Mouse (Mus musculus): ENCODE measurements around the gene Kcnk15. TPM values are rescaled to one million over a fixed set of nuclear protein-coding genes. Genes with fewer than 3 reads are reported as not detected.
A peak's percentile ranks its signal among the peaks of the same experiment; 100 is the strongest.

Kcnk15 gene
- polyA plus RNA-seq, 1 experiment from 2014 or later, result not detected

DNA sequence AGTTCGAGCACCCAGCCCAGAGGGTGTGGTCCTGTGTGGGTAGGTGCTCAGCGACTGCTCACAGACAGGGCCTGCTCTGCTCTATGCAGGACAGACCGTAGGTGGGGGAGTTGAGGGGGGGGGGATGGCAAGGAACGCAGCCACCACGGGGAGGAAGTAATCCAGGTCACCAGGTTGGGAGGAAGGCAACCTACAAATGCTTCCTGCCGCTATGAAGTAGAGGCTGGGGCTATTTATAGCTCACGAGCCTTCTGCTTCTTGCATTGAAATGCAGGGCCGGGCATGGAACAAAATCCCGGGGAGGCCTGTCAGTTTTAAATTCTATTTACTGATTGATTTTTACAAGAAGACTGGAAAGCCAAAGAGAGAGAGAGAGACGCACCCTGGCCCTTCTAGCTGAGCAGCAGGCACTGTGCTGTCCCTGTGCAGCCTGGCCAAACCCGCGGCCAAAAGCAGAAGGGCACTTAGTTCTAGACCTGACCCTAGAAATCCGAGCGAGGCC is 46.5 kb downstream of the Kcnk15 start:
- Histone ChIP-seq H3K9ac (replicated peaks; ENCODE audit: low read length) (no peak overlapping the region), H3K9me3 (ENCODE audit: control insufficient read depth, low read length) (no peaks in the 10 kb centered on the region), H3K4me2 (ENCODE audit: low read length) (no peak overlapping the region), H3K27ac (replicated peaks; ENCODE audit: low read depth, low read length) (0 out of 2 replicates have a peak overlapping the region, but pooled peaks have one; percentile 61), H3K27me3 (ENCODE audit: control insufficient read depth, insufficient read depth, low read length) (no peaks in the 10 kb centered on the region), H3K36me3 (ENCODE audit: control insufficient read depth, insufficient read depth, low read length) (no peaks in the 10 kb centered on the region), H3K4me1 (ENCODE audit: control insufficient read depth, insufficient read depth, low read length) (0 out of 2 replicates have a peak, but pooled peaks cover 4% of the 10 kb centered on the region), H3K4me3 (replicated peaks; ENCODE audit: low read depth, low read length) (no peak overlapping the region)
- ATAC-seq (ENCODE audit: low FRiP score, low TSS enrichment), result no peak
- DNase-seq, result peak; percentile 32
- 59% methylated on average over 14 of the region's 14 CpGs for WGBS

DNA sequence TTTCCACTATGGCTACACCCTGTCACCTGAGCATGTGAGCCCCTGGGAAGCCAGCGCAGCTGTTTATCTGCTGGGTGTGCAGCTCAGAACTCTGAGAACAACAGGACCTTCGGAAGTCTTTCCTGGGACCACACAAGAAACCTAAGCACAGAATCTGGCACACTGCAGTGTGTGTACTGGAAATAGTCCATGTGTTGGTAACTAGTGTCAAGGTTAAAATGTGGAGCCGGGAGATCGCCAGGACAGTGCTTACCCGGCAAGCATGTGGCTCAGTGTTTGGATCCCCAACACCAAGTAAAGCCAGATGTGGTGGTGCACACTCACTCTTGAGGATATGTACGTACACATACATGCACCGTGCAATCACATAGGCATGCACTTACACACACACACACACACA is 47.6 kb downstream of the Kcnk15 start:
- WGBS, result 95% methylated on average over 7 of the region's 7 CpGs
- H3K4me1 ChIP-seq (ENCODE audit: control insufficient read depth, insufficient read depth, low read length), result 0 out of 2 replicates have a peak, but pooled peaks cover 4% of the 10 kb centered on the region
- no peaks in the 10 kb centered on the region for H3K9me3 ChIP-seq (ENCODE audit: control insufficient read depth, low read length)
- no peak overlapping the region for H3K4me3 ChIP-seq (replicated peaks; ENCODE audit: low read depth, low read length)
- H3K9ac ChIP-seq (replicated peaks; ENCODE audit: low read length), result no peak overlapping the region
- no peak for DNase-seq
- no peak overlapping the region for H3K4me2 ChIP-seq (ENCODE audit: low read length)
- H3K27ac ChIP-seq (replicated peaks; ENCODE audit: low read depth, low read length), result no peak overlapping the region
- H3K36me3 ChIP-seq (ENCODE audit: control insufficient read depth, insufficient read depth, low read length), result no peaks in the 10 kb centered on the region
- no peaks in the 10 kb centered on the region for H3K27me3 ChIP-seq (ENCODE audit: control insufficient read depth, insufficient read depth, low read length)
- no peak for ATAC-seq (ENCODE audit: low FRiP score, low TSS enrichment)

DNA sequence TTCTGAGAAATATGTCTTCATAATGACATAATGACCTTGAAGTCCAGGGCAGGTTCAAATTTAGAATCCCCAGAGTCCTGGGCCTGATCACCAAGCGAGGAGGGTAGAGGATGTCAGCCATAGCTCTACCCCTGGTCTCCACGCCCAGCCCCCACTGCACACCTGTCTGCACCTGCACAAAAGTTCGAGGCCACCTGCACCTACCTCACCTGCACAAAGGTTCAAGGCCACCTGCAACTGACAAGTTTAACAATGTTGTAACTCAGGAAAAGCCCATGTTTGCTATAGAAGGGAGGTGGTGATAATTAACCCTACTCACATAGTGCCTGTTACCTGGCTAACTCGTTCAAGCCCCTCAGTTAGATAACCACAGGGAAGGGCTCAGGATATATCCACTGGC is 49.0 kb downstream of the Kcnk15 start:
- 0 out of 2 replicates have a peak, but pooled peaks cover 4% of the 10 kb centered on the region for H3K4me1 ChIP-seq (ENCODE audit: control insufficient read depth, insufficient read depth, low read length)
- 85% methylated on average over 4 of the region's 4 CpGs for WGBS
- ATAC-seq (ENCODE audit: low FRiP score, low TSS enrichment), result no peak

DNA sequence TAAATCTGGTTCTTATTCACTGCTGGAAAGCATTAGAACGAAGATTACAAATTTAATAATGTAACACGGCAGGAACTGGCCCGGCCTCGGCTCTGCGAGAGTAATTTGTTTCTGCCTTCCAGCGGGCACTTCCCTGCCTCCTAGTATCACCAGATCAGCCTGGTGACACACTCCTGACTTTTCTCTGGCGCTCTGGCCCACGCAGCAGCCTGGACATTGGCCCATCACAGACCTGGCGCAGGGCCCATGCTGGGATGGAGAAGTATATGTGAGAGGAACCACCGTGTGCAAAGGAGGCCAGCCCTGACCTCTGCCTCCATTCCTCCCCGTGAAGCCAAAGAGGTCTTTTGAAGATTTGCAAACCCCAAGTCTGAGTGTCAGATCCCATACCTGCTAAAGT is 50.0 kb downstream of the Kcnk15 start:
- DNase-seq (peak; percentile 14), ATAC-seq (ENCODE audit: low FRiP score, low TSS enrichment) (no peak)
- H3K9ac ChIP-seq (replicated peaks; ENCODE audit: low read length), result no peak overlapping the region
- H3K36me3 ChIP-seq (ENCODE audit: control insufficient read depth, insufficient read depth, low read length), result no peaks in the 10 kb centered on the region
- no peak overlapping the region for H3K27ac ChIP-seq (replicated peaks; ENCODE audit: low read depth, low read length)
- no peak overlapping the region for H3K4me2 ChIP-seq (ENCODE audit: low read length)
- H3K9me3 ChIP-seq (ENCODE audit: control insufficient read depth, low read length), result no peaks in the 10 kb centered on the region
- H3K27me3 ChIP-seq (ENCODE audit: control insufficient read depth, insufficient read depth, low read length), result no peaks in the 10 kb centered on the region
- 73% methylated on average over 11 of the region's 11 CpGs for WGBS
- 0 out of 2 replicates have a peak, but pooled peaks cover 4% of the 10 kb centered on the region for H3K4me1 ChIP-seq (ENCODE audit: control insufficient read depth, insufficient read depth, low read length)
- no peak overlapping the region for H3K4me3 ChIP-seq (replicated peaks; ENCODE audit: low read depth, low read length)

More for the DNA sequence above, 49.0 kb downstream of the Kcnk15 start:
- no peak overlapping the region for H3K4me2 ChIP-seq (ENCODE audit: low read length)
- no peaks in the 10 kb centered on the region for H3K9me3 ChIP-seq (ENCODE audit: control insufficient read depth, low read length)
- no peaks in the 10 kb centered on the region for H3K27me3 ChIP-seq (ENCODE audit: control insufficient read depth, insufficient read depth, low read length)
- DNase-seq, result no peak
- no peaks in the 10 kb centered on the region for H3K36me3 ChIP-seq (ENCODE audit: control insufficient read depth, insufficient read depth, low read length)
- H3K9ac ChIP-seq (replicated peaks; ENCODE audit: low read length), result no peak overlapping the region
- H3K27ac ChIP-seq (replicated peaks; ENCODE audit: low read depth, low read length), result no peak overlapping the region
- H3K4me3 ChIP-seq (replicated peaks; ENCODE audit: low read depth, low read length), result no peak overlapping the region

DNA sequence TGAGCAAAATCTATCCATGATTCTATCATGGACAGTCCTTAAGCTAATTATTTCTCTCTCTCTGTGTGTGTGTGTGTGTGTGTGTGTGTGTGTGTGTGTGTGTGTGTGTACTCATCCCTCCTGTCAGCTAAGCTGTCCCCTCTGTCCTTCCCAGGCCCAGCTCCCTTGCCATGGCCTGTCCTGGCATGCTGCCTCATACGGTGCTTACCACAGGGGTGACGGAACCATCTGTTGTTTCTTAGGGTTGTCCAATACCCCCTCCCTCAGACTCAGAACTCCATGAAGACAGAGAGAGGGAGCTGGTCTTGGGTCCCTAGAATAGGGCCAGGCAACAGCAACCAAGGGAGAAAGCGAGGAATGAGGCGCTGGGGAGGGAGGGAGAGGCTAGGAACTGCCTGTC is 50.9 kb downstream of the Kcnk15 start:
- H3K4me3 ChIP-seq (replicated peaks; ENCODE audit: low read depth, low read length), result no peak overlapping the region
- no peaks in the 10 kb centered on the region for H3K27me3 ChIP-seq (ENCODE audit: control insufficient read depth, insufficient read depth, low read length)
- ATAC-seq (ENCODE audit: low FRiP score, low TSS enrichment) (no peak), DNase-seq (no peak)
- H3K27ac ChIP-seq (replicated peaks; ENCODE audit: low read depth, low read length), result no peak overlapping the region
- H3K9me3 ChIP-seq (ENCODE audit: control insufficient read depth, low read length), result no peaks in the 10 kb centered on the region
- no peak overlapping the region for H3K9ac ChIP-seq (replicated peaks; ENCODE audit: low read length)
- 84% methylated on average over 4 of the region's 4 CpGs for WGBS
- H3K4me2 ChIP-seq (ENCODE audit: low read length), result no peak overlapping the region
- 0 out of 2 replicates have a peak, but pooled peaks cover 4% of the 10 kb centered on the region for H3K4me1 ChIP-seq (ENCODE audit: control insufficient read depth, insufficient read depth, low read length)
- no peaks in the 10 kb centered on the region for H3K36me3 ChIP-seq (ENCODE audit: control insufficient read depth, insufficient read depth, low read length)

DNA sequence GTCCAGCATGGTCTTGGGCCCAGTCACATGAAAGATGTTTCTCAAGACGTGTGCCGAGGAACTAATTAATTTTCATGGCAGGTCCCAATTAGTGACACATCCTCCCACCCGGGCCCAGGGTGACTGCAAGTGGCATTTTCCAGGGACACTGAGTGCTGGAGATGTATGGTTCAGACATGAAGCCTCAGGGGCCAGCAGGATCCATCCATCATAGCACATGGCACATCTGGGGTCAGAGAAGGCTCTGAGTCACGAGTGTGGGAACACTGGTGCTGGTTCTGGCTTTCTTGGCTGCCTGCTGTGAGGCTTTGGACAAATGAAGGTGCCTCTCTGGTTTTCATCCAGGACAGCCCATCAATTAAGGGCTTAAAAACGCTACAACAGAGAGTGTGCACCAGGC is 53.7 kb downstream of the Kcnk15 start:
- no peaks in the 10 kb centered on the region for H3K9me3 ChIP-seq (ENCODE audit: control insufficient read depth, low read length)
- 74% methylated on average over 5 of the region's 5 CpGs for WGBS
- DNase-seq, result no peak
- no peak overlapping the region for H3K4me3 ChIP-seq (replicated peaks; ENCODE audit: low read depth, low read length)
- H3K9ac ChIP-seq (replicated peaks; ENCODE audit: low read length), result no peak overlapping the region
- no peak for ATAC-seq (ENCODE audit: low FRiP score, low TSS enrichment)
- no peak overlapping the region for H3K4me2 ChIP-seq (ENCODE audit: low read length)
- no peak overlapping the region for H3K27ac ChIP-seq (replicated peaks; ENCODE audit: low read depth, low read length)
- H3K27me3 ChIP-seq (ENCODE audit: control insufficient read depth, insufficient read depth, low read length), result no peaks in the 10 kb centered on the region
- no peaks in the 10 kb centered on the region for H3K36me3 ChIP-seq (ENCODE audit: control insufficient read depth, insufficient read depth, low read length)
- 0 out of 2 replicates have a peak, but pooled peaks cover 3% of the 10 kb centered on the region for H3K4me1 ChIP-seq (ENCODE audit: control insufficient read depth, insufficient read depth, low read length)

Other genes with a start within 250 kb of the Kcnk15 start
- gene Serinc3, start 208.5 kb upstream of the Kcnk15 start, polyA plus RNA-seq (2014; fragmentation: Nextera tagmentation; extraction: Ambion mirVana), result 30.9 and 39.3 TPM in 2 replicates
- gene Pkig, start 195.3 kb upstream of the Kcnk15 start, polyA plus RNA-seq (2014; fragmentation: Nextera tagmentation; extraction: Ambion mirVana), result 115 and 128 TPM in 2 replicates
- 2.8 and 3.4 TPM in 2 replicates for gene Ada, start 103.4 kb upstream of the Kcnk15 start, polyA plus RNA-seq (2014; fragmentation: Nextera tagmentation; extraction: Ambion mirVana)
- gene Ccn5, start 32.8 kb upstream of the Kcnk15 start, polyA plus RNA-seq (2014; fragmentation: Nextera tagmentation; extraction: Ambion mirVana), result 0.57 and 0.70 TPM in 2 replicates
- gene Rims4, start 65.0 kb downstream of the Kcnk15 start, polyA plus RNA-seq (2014; fragmentation: Nextera tagmentation; extraction: Ambion mirVana), result 6.2 and 11.8 TPM in 2 replicates
- gene Ywhab, start 141.3 kb downstream of the Kcnk15 start, polyA plus RNA-seq (2014; fragmentation: Nextera tagmentation; extraction: Ambion mirVana), result 394 and 437 TPM in 2 replicates
- 0.92 and 1.6 TPM in 2 replicates for gene Pabpc1l, start 171.8 kb downstream of the Kcnk15 start, polyA plus RNA-seq (2014; fragmentation: Nextera tagmentation; extraction: Ambion mirVana)
- gene Stk4, start 216.7 kb downstream of the Kcnk15 start, polyA plus RNA-seq (2014; fragmentation: Nextera tagmentation; extraction: Ambion mirVana), result 26.3 and 35.0 TPM in 2 replicates
- 46.3 and 50.3 TPM in 2 replicates for gene Tomm34, start 217.5 kb downstream of the Kcnk15 start, polyA plus RNA-seq (2014; fragmentation: Nextera tagmentation; extraction: Ambion mirVana)